Mouse (Mus musculus) lung, embryonic 14.5 days (tissue): ENCODE measurements around the gene Prrt2. TPM values are rescaled to one million over a fixed set of nuclear protein-coding genes. Genes with fewer than 3 reads are reported as not detected.

Source experiments
- ATAC-seq: fragments of 200-750 bp; cut with Nextera tagmentation; 2 replicates; pipeline ENCODE4 v1.8.0; 2017; ENCODE audit warnings: mild to moderate bottlenecking, moderate TSS enrichment, moderate library complexity; ENCODE audit not compliant: insufficient read depth
- DNase-seq: peaks from one replicate; pipeline ENCODE4 v3.0.0-alpha.2; 2015
- H3K27ac ChIP-seq: fragments of 300-500 bp; sonication (generic); 2 replicates; pipeline ENCODE4 v1.5.1; 2014; ENCODE audit warnings: low read depth, mild to moderate bottlenecking, moderate library complexity
- H3K27me3 ChIP-seq: fragments of 300-500 bp; sonication (generic); 2 replicates; pipeline ENCODE4 v1.6.1; 2014; ENCODE audit warnings: low read length, control low read depth; ENCODE audit not compliant: insufficient read depth
- H3K36me3 ChIP-seq: fragments of 300-500 bp; sonication (generic); 2 replicates; pipeline ENCODE4 v1.6.1; 2014; ENCODE audit warnings: control low read depth; ENCODE audit not compliant: insufficient read depth
- H3K4me1 ChIP-seq: fragments of 300-500 bp; sonication (generic); 2 replicates; pipeline ENCODE4 v1.6.1; 2014; ENCODE audit warnings: antibody characterized with exemption, control low read depth; ENCODE audit not compliant: insufficient read depth
- H3K4me2 ChIP-seq: fragments of 300-500 bp; sonication (generic); 2 replicates; pipeline ENCODE4 v1.6.1; 2014; ENCODE audit warnings: mild to moderate bottlenecking
- H3K4me3 ChIP-seq: fragments of 300-500 bp; sonication (generic); 2 replicates; pipeline ENCODE4 v1.5.1; 2014; ENCODE audit warnings: low read depth, low read length
- H3K9ac ChIP-seq: fragments of 300-500 bp; sonication (generic); 2 replicates; pipeline ENCODE4 v1.6.1; 2014
- H3K9me3 ChIP-seq: fragments of 300-500 bp; sonication (generic); 2 replicates; pipeline ENCODE4 v1.6.1; 2016; ENCODE audit warnings: low read depth, low read length, control low read depth
- CTCF ChIP-seq: IDR thresholded peaks from 2 replicates; pipeline ENCODE4 v1.5.1; 2016; ENCODE audit warnings: antibody characterized with exemption, low read depth
- WGBS: fragments of 180-500 bp; shearing (Covaris S2); extraction: QIAGEN DNeasy Blood & Tissue Kit; methylation state at CpG from one replicate; pipeline ENCODE4 v1.1.7; 2014; 5-methylcytosine and 5-hydroxymethylcytosine counted together
- polyA plus RNA-seq: library from polyadenylated mRNA; unstranded; fragments of >200 nt; fragmentation: Nextera tagmentation; extraction: Ambion mirVana; gene quantifications from 2 replicates; pipeline ENCODE4 v1.2.1, GENCODE M21; 2014

Prrt2 gene
- polyA plus RNA-seq, 1 experiment from 2014 or later = 5.9 TPM

DNA sequence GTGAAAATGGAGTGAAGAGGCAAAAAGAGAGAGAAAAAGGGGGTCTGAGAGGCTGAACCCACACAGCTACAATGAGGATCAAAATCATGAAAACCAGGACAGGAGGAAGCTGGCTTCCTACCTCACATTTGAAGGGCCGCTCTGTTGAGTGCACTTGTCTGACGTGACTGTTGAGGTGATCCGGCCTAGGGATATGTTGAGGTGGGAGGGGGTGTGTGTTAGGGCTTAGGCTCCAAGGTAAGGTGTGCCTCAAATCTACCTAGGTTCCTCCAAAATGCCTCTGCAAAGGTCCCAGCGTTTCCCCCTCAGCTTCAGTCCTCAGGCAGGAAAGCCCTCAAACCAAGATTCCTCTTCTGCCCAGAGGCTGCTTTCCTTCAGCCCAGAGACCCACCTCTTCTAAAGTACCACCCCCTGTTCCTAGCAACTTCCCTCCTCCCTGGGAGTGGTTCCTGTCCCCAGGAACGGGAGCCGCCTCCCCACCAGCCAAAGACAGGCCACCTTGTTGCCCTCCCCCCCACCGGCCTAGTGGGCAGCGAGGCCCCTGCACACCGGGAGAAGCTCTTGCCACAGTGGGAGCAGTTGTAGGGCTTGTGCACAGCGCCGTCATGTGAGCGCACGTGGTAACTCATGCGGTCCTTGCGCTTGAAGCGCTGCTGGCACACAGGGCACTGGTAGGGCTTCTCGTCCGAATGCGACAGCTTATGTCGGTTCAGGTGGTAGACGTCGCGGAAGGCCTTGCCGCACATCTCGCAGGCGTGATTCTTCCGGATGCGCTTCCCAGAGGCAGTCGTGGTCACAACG, 3.9 kb upstream of the Prrt2 start:
- Histone ChIP-seq H3K9me3 (no peaks in the 10 kb centered on the region), H3K4me3 (peak overlapping the region; percentile 97), H3K27me3 (no peaks in the 10 kb centered on the region), H3K4me1 (peaks cover 22% of the 10 kb centered on the region), H3K4me2 (peak overlapping the region; percentile 99), H3K27ac (peak overlapping the region; percentile 99), H3K36me3 (peaks cover 57% of the 10 kb centered on the region), H3K9ac (peak overlapping the region; percentile 97)
- WGBS = 0% methylated on average over 30 of the region's 30 CpGs
- peak; percentile 78 for TF ChIP-seq CTCF
- peak; percentile 86 for DNase-seq
- peak; percentile 26 for ATAC-seq

GRCm38 (mm10) chr7:127023896-127024690, 3.1 kb upstream of the Prrt2 start:
- H3K9ac ChIP-seq = peak overlapping the region; percentile 97
- peak overlapping the region; percentile 99 for H3K4me2 ChIP-seq
- peak overlapping the region; percentile 97 for H3K4me3 ChIP-seq
- H3K27ac ChIP-seq = peak overlapping the region; percentile 99
- no peak for DNase-seq
- TF ChIP-seq CTCF = no peak
- no peaks in the 10 kb centered on the region for H3K9me3 ChIP-seq
- no peak for ATAC-seq
- H3K4me1 ChIP-seq = peaks cover 22% of the 10 kb centered on the region
- H3K36me3 ChIP-seq = peaks cover 53% of the 10 kb centered on the region
- WGBS = 15% methylated on average over 19 of the region's 19 CpGs
- H3K27me3 ChIP-seq = no peaks in the 10 kb centered on the region

GRCm38 (mm10) chr7:127023272-127023691, 2.3 kb upstream of the Prrt2 start:
- DNase-seq (no peak), ATAC-seq (no peak)
- Histone ChIP-seq H3K4me1 (peaks cover 22% of the 10 kb centered on the region), H3K36me3 (peaks cover 49% of the 10 kb centered on the region), H3K27ac (peak overlapping the region; percentile 24; the same call in 1 of the 2 replicates), H3K4me3 (peak overlapping the region; percentile 97), H3K4me2 (peak overlapping the region; percentile 99), H3K27me3 (no peaks in the 10 kb centered on the region), H3K9me3 (no peaks in the 10 kb centered on the region), H3K9ac (peak overlapping the region; percentile 97; the same call in 1 of the 2 replicates)
- TF ChIP-seq CTCF = no peak
- 73% methylated on average over 11 of the region's 13 CpGs for WGBS

- no peak for TF ChIP-seq CTCF
Observed at GRCm38 (mm10) chr7:127022528-127023271, 1.7 kb upstream of the Prrt2 start.

GRCm38 (mm10) chr7:127021563-127022527, 834 bp upstream of the Prrt2 start:
- Histone ChIP-seq H3K4me3 (peak overlapping the region; percentile 97), H3K27ac (peak overlapping the region; percentile 63), H3K4me2 (peak overlapping the region; percentile 74), H3K27me3 (no peaks in the 10 kb centered on the region), H3K4me1 (peaks cover 16% of the 10 kb centered on the region), H3K9me3 (no peaks in the 10 kb centered on the region), H3K36me3 (peaks cover 41% of the 10 kb centered on the region), H3K9ac (peak overlapping the region; percentile 50)
- no peak for ATAC-seq
- WGBS = 25% methylated on average over 5 of the region's 5 CpGs
- no peak for TF ChIP-seq CTCF
- DNase-seq = no peak

More at GRCm38 (mm10) chr7:127022528-127023271, 1.7 kb upstream of the Prrt2 start:
- Histone ChIP-seq H3K4me3 (peak overlapping the region; percentile 97), H3K36me3 (peaks cover 43% of the 10 kb centered on the region), H3K9me3 (no peaks in the 10 kb centered on the region), H3K27ac (peak overlapping the region; percentile 24), H3K4me2 (peak overlapping the region; percentile 99), H3K9ac (peak overlapping the region; percentile 97; the same call in 1 of the 2 replicates), H3K4me1 (peaks cover 16% of the 10 kb centered on the region), H3K27me3 (no peaks in the 10 kb centered on the region)
- DNase-seq = no peak
- ATAC-seq = no peak
- WGBS = 67% methylated on average over 7 of the region's 7 CpGs

DNA sequence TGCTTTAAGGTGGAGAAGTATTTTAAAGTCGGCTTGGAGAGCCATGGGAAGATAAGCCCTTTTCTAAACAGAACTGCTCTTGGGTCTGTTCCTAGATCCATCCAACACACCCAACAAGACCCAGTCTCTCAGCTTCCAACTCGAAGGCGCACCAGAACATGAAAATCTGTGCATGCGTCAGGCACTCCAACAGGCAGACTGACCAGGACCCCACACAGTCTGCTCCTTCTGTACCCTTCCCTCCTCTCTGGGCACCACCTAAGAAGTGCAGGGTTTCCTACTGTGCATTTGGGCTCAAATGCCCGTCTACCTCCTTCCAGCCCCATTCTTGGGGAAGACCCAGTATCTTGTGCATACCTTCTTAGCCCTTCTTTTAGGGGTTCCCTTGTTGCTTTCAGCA, 520 bp downstream of the Prrt2 start:
- peaks cover 45% of the 10 kb centered on the region for H3K36me3 ChIP-seq
- no peak for TF ChIP-seq CTCF
- peak overlapping the region; percentile 50 for H3K9ac ChIP-seq
- no peaks in the 10 kb centered on the region for H3K27me3 ChIP-seq
- DNase-seq = no peak
- H3K9me3 ChIP-seq = no peaks in the 10 kb centered on the region
- H3K27ac ChIP-seq = peak overlapping the region; percentile 67; the same call in 1 of the 2 replicates
- peak overlapping the region; percentile 74 for H3K4me2 ChIP-seq
- WGBS = 28% methylated on average over 5 of the region's 5 CpGs
- peaks cover 20% of the 10 kb centered on the region for H3K4me1 ChIP-seq
- H3K4me3 ChIP-seq = peak overlapping the region; percentile 50
- no peak for ATAC-seq
